Mouse (Mus musculus): ENCODE data around the gene Fam189b.
"Not testable (repeated sequence)": the region's sequence is repeated elsewhere in the genome, so short reads cannot be mapped to it uniquely, and the experiment has no call there.

The Fam189b gene

DNA sequence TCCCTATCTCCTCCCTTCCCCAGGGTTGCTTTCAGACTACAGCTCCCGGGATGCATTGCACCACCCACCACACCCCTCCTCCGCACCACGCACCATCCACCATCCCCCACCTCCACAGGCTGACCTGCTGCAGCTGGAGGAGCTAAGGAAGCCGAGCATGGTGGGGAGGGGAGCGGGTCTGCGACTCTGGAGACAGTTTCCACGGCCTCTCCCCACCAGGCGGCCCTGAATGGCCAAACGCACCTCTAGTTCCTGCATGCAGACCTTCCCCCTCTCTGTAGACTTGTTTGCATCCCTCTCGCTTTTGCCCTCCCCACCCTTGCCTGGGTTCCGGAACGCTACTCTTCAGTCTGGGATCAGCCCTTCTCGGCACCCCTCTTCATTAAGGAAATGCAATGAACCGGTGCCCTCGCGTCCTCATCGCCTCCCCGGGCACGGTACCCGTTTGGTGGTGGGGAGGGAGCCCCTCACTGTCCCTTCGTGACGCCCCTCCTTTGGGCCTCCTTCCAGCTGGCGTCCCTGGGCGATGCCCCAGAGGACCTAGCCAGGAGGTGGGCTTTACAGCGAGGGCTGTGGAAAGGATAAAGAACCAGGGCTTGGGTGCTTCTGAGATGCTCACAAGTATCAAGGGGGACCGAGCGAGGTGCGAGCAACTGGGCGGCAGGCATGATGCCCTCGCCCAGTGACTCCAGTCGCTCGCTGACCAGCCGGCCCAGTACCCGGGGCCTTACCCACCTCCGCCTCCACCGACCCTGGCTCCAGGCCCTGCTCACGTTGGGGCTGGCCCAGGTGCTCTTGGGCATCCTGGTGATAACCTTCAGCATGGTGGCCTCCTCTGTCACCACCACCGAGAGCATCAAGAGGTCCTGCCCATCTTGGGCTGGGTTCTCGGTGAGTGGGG lies at the start of gene Fam189b:
Fam189b (plus strand) TSS at position 86 of the 901 bp plus-strand sequence.
- DNase-seq (ENCODE audit: low spot score), result peak; percentile 90

DNA sequence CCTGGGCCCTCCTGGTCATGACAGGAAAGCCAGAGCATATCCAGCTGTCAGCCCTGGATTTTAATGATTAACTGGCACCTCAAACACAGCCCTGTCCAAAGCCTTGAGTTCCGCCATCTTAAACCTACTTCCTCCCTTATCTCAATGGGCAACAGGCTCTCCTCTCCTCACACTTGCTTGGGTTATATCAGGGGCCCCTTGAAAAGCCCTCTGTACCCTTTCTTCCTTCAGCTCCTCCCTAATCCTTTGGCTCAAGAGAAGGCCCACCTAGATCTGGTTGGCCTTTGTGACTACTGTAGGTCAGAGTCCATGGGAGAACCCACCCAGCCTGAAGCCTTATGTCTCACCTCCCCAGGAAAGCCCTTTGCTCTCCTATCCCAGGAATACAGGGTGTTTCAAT lies 49.2 kb upstream of the Fam189b start:
- no peak for DNase-seq (ENCODE audit: low spot score)

DNA sequence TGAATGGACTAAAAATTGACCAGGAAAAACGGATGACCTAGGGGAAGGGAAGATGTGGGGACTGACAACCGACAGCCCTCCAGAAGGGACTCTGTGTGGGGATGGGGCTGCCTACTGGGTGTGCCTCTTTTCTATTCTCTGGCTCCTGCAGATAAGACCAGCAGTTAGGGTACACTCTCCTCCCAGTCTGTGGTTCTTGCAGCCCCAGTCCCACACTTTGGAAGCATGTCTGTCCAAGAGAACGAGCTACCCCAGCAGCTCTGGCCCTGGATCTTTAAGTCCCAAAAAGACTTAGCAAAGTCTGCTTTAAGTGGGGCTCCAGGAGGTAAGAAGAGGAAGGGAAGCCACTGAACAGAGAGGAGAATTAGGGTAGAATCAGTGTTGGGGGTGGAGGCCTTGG lies 47.0 kb upstream of the Fam189b start, which contains the start of gene Pklr:
Pklr (plus strand) TSS at position 185 of the 400 bp plus-strand sequence.
- no peak for DNase-seq (ENCODE audit: low spot score)

DNA sequence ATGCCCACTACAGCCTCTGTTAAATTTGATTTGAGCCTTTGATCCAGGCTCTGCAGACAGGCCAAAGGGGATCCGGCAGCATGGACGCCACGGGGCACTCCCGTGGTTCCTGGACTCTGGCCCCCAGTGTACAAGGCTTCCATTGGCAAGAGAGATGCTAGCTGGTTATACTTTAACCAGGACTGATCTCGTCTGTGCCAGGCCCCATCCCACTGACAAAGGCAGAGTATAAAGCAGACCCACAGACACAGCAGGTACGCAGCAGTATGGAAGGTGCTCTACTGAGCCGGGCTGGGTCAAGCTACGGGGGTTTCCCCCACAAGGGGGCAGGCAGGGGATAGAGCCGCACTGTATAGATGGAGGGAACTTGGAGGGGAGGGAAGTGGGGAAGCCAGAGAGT lies 46.6 kb upstream of the Fam189b start:
- DNase-seq (ENCODE audit: low spot score), result no peak

DNA sequence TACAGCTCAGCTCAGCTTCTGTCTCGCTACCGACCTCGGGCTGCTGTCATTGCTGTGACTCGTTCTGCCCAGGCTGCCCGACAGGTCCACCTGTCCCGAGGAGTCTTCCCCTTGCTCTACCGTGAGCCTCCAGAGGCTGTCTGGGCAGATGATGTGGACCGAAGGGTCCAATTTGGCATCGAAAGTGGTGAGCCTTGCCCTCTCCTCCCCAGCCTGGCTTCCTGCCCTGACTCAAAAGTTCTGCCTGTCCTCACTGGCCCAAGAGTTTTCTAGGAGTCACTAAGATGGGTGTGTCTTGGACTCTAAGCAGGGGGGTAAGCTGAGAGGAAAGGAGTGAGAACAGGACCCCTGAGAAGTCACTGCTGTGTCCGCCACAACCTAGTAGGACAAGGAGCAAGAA lies 38.1 kb upstream of the Fam189b start:
- DNase-seq (ENCODE audit: low spot score), result no peak

DNA sequence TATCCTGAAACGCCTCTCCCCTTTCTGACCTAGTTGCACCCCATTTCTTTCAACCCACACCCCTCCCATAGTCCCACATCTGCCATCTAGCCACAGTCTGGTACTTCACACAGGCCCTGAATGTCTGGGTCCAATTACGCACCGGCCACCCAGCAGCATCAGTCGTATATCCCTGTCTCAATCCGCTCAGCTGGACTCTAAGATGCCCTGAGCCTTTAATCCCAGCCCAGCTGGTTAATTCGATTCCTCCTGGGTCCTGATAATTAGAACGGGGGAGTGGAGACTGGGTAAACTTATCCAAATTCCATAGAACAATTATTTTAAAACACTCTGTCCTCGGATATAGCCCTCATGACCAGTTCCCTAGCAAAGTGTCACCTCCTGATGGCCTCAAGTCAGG lies 37.4 kb upstream of the Fam189b start:
- no peak for DNase-seq (ENCODE audit: low spot score)

DNA sequence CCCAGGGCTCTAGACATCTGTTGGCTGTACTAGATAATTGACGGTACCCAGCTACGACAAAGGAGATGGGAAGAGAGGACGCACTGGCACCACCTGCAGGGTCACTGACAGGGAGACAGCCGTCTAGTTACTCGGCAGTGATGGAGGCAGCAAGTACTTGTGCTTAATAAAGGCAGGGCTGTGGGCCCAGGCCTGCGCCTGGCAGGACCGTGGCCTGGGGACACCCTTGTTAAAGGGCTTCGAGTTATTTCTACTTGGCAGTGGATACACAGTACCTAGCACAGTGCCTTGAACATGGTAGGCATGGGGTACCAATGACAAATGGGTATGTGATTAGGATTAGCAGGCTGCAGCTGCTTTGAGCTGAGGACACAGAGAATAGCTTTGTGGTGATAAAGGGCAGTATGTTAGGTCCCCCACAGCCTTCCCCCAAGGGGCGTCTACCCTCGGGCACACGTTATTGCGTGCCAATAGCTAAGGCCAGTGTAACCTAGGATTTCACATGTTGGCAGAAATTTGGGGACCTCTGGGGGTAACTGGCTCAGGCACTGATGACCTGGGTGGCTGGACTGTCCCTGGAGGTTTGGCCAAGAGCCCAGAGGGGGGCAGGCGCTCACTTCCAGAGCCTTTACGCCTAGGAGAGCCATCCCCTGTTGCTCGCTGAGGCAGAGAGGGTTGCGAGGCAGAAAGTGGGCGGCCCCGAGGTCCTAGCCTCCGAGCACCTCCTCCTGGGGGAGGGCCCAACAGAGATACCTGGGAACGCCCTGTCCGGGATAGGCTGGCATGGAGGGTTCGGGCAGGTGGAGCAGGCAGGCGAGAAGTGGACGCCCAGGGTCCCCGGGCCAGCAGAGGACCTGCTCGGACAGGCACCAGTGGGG lies 35.6 kb upstream of the Fam189b start:
- no peak for DNase-seq (ENCODE audit: low spot score)

DNA sequence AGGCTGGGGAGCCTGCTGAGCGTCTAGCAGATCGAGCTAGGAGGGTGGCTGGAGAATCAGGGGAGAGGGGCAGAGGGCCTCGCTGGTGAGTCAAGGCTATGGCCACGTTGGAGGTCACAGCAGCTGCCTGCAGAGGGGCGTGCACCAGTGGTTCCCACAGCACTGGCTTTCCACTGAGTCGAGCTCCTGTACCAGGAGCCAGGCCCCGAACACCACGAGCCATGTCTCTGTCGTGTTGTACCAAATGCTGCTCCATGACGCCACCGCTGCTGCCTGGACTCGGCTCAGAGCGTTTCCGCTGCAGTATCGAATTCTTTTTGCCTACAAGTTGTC lies 35.0 kb upstream of the Fam189b start:
- no peak for DNase-seq (ENCODE audit: low spot score)

DNA sequence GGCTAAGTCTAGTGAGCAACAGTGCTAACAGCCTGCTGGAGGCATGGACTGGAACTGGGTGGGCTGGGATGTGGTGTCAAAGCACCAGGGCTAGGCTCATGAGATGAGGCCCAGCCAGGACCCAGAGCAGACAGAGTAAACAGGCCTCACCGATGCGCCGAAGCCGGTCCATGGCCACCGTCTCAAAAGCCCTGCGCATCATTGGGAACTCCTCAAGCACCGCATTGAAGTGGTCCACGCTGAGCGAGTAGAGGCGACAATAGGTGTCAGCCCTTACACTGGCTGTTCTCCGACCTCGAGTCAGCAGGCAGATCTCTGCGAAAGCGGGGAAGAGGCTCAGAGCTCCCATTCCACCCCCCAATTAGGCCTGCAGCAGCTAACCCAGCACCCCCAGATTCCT lies 34.4 kb upstream of the Fam189b start:
- DNase-seq (ENCODE audit: low spot score), result no peak

DNA sequence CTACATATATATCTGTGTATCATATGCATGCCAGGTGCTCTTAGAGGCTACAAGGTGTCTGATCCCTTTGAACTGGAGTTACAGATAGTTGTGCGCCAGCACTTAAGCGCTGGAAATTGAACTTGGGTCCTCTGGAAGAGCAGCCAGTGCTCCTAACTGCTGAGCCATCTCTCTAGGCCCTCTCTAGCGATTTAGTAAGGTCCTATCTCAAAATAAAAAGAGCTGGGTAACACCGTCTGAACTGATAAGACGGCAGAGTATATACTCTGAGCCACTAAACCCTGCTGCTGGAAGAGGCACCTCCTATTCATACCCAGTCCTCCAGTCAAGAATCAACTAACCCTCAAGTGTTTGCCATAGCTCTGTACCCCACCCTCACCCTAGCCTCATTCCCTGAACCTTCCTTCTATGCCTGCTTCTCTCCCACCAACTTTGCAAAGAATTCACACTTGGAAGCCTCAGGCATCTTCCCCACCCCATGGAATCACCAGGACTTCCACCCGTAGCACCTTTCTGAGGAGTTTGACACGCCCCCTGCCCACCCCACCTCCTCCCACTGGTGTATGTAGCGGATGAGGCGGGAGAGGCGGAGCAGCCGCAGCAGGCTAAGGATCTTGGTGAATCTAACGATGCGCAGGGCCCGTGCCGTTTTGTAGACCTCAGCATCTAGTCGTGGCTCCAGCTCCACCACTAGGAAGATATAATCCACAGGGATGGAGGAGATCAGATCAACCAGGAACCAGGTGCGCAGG lies 30.7 kb upstream of the Fam189b start:
- DNase-seq (ENCODE audit: low spot score), result no peak

DNA sequence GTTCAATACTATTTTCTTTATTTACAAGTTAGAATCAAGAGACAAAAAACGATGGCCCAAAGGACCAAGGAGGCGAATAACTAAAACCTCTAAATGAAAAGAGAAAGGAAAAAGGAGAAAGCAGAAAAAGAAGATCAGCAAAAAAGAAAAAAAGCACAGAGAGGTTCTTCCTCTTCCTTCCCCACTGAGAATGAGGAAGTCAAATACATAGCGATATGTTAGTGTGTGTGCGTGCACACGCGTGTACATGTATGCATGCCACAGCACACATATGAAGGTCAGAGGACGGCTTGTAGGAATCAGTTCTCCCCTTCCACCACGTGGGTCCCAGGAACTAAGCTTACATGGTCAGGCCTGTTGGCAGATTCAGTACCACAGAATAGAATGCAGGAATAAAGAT lies 26.0 kb upstream of the Fam189b start:
- DNase-seq (ENCODE audit: low spot score), result no peak

DNA sequence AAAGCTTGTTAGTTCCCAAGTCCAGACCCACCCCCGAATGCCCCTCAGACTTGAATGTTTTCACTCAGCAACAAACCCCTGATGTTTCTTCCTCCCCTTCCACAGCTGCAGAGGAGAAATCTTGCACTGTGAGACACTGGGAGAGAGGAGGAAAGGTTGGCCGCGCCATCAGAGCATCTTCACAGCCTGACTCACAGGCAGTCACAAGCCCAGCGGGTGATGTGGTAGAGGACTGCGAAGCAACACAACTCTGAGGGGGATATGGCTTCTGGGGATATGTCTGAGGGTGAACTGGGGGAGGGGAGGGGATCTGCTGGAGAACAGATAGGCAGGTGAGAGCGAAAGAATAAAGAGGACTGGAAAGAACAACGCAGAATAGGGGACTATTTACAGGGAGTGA lies 24.3 kb upstream of the Fam189b start:
- no peak for DNase-seq (ENCODE audit: low spot score)

DNA sequence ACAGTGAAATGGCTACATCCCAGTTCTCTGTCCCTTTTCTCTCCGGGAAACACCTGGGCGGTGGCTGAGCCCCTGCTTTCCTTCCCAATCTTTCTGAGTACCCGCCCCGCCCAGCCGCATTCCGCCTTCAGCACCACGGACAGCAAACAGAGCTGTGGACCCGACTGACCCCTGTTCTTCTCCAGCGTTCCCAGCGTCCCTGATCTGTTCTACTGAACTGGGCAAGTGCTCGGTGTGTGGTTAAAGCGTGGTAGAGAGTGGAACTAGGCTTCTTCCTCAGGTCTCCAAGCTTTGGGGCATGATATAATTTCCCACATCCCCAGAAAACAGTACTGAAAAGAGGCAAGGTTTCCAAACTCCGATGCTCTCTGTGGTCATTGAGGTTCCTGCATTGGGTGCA lies 23.7 kb upstream of the Fam189b start:
- DNase-seq (ENCODE audit: low spot score), result no peak

DNA sequence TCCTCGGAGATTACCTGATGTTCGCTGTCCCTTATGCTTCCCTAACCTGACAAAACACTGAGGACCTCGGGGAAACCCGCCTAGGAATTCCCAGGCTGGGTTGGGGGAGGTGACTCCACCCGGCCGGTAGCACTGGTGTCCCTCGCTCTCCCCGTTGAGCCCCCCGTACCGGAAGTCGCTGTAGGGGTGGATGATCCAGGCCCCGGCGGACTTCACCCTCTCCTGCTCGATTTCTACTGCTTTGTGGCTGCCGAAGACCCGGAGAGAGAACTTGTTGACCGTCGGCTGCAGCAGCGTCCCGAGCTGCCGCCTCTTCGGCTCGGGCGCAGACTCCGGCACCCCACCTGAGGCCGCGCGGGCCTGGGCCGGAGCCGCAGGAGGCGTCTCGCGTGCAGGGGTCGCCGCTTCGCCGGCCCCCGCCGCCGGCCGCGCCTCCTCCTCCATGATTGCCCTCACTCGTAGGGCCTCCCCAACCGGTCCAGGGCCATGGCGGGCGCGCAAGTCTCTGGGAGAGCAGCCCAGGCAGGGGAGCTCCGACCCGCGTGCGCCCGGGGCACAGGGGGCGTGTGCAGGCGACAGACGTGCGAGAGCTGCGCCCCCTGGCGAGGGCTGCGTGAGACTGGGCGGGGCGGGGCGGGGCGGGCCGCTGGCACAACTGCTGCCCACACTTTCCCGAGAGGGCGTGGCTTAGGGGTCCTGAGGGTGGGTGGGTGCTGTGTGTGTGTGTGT lies 23.2 kb upstream of the Fam189b start, which contains the start of gene Hcn3:
Hcn3 (minus strand) TSS at position 581 of the 729 bp plus-strand sequence.
- DNase-seq (ENCODE audit: low spot score), result peak; percentile 41

DNA sequence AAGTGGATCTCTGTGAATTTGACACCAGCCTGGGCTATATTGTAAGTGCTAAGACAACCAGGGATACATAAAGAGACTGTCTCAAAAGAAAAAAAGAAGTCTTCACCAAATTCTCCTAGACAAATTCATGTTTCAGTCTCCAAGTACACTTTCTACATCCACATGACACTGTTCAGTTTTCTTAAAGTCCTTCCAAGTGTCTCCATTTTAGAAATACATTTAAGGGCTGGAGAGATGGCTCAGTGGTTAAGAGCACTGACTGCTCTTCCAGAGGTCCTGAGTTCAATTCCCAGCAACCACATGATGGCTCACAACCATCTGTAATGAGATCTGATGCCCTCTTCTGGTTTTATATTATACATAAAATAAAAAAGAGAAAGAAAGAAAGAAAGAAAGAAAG lies 21.7 kb upstream of the Fam189b start:
- DNase-seq (ENCODE audit: low spot score), result not testable (repeated sequence)

DNA sequence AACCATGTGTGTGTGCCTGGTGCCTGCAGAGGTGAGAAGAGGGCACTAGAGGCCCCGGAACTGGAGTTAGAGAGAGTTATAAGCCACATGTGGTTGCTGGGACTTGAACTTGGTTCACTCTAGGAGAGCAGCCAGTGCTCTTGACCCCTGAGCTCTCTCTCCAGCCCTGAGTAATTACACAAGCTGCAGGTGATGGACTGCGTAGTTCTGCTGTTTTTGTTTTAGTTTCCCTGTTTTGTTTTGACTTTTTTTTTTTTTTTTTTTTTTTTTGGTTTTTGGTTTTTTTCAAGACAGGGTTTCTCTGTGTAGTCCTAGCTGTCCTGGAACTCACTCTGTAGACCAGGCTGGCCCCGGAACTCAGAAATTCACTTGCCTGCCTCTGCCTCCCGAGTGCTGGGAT lies 21.2 kb upstream of the Fam189b start:
- no peak for DNase-seq (ENCODE audit: low spot score)

DNA sequence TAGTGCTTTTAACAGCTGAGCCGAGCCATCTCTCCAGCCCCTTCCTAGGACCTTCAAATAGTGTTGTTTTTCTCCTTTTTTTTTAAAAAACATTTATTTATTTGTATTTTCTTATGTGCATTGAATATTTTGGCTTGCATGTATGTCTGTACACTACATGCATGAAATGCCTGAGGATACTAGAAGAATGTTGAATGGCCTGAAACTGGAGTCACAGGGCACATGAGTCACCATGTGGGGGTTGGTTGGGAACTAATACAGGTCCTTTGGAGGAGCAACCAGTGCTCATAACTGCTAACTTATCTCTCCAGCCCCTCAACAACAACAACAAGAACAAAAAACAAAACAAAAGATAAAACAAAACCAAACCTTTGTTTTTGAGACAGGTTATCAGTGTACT lies 19.8 kb upstream of the Fam189b start:
- no peak for DNase-seq (ENCODE audit: low spot score)

DNA sequence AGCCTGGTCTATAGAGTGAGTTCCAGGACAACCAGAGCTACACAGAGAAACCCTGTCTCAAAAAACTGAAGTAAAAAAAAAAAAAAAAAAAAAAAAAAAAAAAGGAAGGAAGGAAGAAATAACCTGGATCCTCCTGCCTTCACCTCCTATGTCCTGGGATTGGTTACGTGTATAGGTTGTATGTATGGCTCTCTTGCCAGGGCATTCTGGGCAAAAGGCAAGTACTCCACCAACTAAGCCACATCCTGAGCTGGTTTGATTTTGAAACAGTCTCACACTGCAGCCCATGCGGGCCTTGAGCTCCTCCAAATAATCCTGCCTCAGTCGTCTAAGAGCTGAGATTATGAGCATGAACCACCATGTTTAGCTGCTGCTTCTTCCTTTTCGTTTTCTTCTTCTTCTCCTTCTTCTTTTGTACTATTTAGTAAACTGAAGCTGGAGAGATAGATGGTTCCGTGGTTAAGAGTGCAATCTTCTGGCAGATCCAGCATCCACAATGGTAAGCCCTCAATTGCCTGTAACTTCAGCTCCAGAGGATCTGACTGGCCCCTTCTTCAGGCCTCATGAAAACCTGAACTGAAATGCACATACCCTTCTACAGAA lies 19.2 kb upstream of the Fam189b start:
- no peak for DNase-seq (ENCODE audit: low spot score)

DNA sequence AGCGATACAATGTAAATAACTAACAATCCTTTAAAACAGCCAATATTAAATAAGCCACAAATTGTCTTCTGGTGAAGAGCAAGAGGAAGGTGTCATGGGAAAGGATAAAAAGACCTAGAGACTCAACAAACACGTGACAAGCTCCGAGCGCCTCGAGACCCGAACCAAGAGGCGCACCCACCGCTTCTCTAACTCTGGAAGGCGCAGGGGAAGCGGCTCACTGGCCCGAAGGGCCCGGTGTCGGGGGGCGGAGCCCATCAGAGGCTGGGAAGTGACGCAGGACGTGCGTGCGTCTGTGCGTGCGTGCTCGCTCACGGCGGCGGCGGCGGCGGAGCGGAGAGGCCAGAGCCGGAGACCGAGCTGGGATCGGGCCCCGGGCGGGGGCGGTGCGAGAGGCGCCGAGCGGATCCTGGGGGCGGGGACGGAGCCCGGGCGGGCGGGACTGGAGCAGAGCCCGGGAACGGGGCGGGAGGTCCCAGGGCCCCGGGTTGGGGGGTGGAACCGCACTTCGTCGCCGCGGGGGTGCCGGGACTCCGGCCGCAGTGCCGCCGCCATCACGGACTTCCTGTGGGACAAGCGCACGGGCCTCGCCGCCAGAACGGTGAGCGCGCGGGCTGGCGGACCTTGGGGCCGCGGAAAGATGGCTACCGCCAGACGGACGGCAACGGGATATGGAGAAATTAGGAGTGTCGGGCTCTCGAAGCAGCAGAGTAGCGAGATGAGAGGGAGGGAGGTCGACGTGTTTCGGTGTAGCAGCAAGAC lies 18.3 kb upstream of the Fam189b start, which contains the start of gene Clk2:
Clk2 (plus strand) TSS at position 290 of the 762 bp plus-strand sequence.
- peak; percentile 93 for DNase-seq (ENCODE audit: low spot score)

DNA sequence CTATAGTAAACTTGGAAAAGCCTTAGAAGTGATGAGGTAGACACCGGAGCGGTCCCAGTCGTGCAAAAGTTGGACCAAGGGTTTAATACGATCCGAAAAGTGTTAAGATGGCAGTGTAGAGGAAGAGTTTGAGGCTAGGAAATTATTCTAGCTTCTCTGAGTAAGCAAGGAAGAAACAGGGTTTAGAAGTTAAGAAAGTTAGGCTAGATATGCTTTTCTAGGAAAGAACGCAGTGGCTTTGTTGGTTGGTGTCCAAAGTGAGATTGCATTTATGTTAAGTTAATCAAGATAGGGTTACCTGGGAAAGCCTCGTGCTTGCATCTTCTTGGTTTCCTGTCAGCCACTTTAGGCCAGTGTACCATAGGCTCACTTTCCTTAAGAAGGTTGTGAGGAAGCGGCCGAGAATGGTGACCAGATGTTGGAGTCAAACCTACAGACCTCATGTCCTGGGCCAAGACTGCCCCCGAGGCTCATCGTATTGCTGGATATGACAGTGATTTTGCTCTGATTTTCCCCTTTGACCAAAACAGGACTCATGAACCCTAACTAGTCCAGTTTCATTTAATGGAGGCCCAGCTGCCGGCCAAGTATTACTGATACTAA lies 17.6 kb upstream of the Fam189b start:
- DNase-seq (ENCODE audit: low spot score), result no peak
